Mouse (Mus musculus) spleen, postnatal 4 days (tissue): ENCODE measurements around the gene Gm10772.
"Not testable (repeated sequence)": the region's sequence is repeated elsewhere in the genome, so short reads cannot be mapped to it uniquely, and the experiment has no call there.

Experiments used
- DNase-seq, 2 experiments: peaks; one replicate each; pipeline ENCODE4 v3.0.0; 2022; ENCODE audit warnings: low spot score in 2 of 2

Gene Gm10772

DNA sequence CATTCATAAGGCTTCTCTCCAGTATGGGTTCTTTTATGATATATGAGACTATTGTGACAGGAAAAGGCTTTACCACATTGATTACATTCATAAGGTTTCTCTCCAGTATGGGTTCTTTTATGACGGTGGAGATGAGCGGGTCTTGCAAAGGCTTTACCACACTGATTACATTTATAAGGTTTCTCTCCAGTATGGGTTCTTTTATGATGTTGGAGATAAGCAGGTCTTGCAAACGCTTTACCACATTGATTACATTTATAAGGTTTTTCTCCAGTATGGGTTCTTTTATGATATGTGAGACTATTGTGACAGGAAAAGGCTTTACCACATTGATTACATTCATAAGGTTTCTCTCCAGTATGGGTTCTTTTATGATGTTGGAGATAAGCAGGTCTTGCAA lies at the start of gene Gm10772:
Gm10772 (minus strand) TSS at position 101 of the 400 bp plus-strand sequence.
- not testable (repeated sequence) for DNase-seq

GRCm38 (mm10) chr13:66263914-66264313 lies 36.5 kb upstream of the Gm10772 start:
- not testable (repeated sequence) for DNase-seq

GRCm38 (mm10) chr13:66263141-66263540 lies 35.8 kb upstream of the Gm10772 start:
- not testable (repeated sequence) for DNase-seq

DNA sequence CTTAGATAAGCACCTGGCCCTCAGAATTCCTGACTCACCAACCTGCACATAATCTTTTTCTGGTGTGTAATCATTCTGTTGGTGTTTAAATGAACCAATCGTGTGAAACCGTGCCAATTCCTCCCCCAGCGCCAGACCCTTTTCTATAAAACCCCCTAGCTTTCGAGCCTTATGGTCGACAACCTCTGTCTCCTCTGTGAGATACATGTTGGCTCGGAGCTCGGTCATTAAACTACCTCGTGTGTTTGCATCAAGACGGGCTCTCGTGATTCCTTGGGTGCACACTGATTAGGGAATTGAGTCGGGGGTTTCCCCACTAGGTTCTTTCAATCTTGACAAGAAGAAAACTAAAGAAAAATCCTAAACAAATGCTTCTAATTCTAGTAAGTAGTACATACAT lies 13.0 kb downstream of the Gm10772 start:
- no peak for DNase-seq

DNA sequence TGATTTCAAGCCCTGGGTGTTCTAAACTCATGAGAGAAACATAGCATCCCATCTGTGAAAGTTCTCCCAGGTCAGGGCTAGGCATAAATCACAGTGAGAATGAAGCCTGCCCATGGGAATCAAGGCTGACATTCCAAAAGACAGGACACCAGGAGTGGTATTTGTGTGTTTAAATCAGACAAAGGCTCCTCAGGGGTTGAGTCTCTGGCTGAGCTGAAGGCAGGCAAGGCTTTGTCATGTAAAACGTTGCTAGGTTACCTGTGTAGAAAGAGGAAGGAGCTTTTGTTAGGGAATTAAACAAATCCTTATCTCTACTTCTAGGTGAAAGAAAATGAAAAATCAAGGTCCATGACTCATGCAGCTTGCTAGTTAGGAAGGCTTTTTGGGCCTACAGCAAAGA lies 13.6 kb downstream of the Gm10772 start:
- DNase-seq, result not testable (repeated sequence)

- not testable (repeated sequence) for DNase-seq
These were observed 48.2 kb downstream of the Gm10772 start for GRCm38 (mm10) chr13:66179172-66179571.
